Mouse (Mus musculus): ENCODE data around the gene P2ry12. TPM values are rescaled to one million over a fixed set of nuclear protein-coding genes. Genes with fewer than 3 reads are reported as not detected.

The P2ry12 gene
- total RNA-seq (2015; ENCODE audit: low replicate concordance) (3.3 and 4.2 TPM in 2 replicates), total RNA-seq (2017; ENCODE audit: low replicate concordance) (0.68 TPM in 1 of 2 replicates, not detected in the other)

GRCm38 (mm10) chr3:59262704-59263103, at the start of gene P2ry12:
Gene P2ry12, minus strand, starts transcription at chr3:59262871.
- no peak for ATAC-seq (replicated peaks; ENCODE audit: low FRiP score, poor library complexity, severe bottlenecking)

GRCm38 (mm10) chr3:59305518-59305917, 42.8 kb upstream of the P2ry12 start:
- no peak for ATAC-seq (replicated peaks; ENCODE audit: low FRiP score, poor library complexity, severe bottlenecking)

- ATAC-seq (replicated peaks; ENCODE audit: low FRiP score, poor library complexity, severe bottlenecking): no peak
Observed at GRCm38 (mm10) chr3:59304944-59305343, 42.3 kb upstream of the P2ry12 start.

GRCm38 (mm10) chr3:59297653-59298052, 35.0 kb upstream of the P2ry12 start:
- ATAC-seq (replicated peaks; ENCODE audit: low FRiP score, poor library complexity, severe bottlenecking): no peak

GRCm38 (mm10) chr3:59296563-59297130, 34.0 kb upstream of the P2ry12 start:
- no peak for ATAC-seq (replicated peaks; ENCODE audit: low FRiP score, poor library complexity, severe bottlenecking)

- ATAC-seq (replicated peaks; ENCODE audit: low FRiP score, poor library complexity, severe bottlenecking): no peak
Observed at GRCm38 (mm10) chr3:59295699-59296562, 33.3 kb upstream of the P2ry12 start.

- no peak for ATAC-seq (replicated peaks; ENCODE audit: low FRiP score, poor library complexity, severe bottlenecking)
Observed at GRCm38 (mm10) chr3:59293437-59294199, 30.9 kb upstream of the P2ry12 start.

- no peak for ATAC-seq (replicated peaks; ENCODE audit: low FRiP score, poor library complexity, severe bottlenecking)
Observed at GRCm38 (mm10) chr3:59290551-59290950, 27.9 kb upstream of the P2ry12 start.

- no peak for ATAC-seq (replicated peaks; ENCODE audit: low FRiP score, poor library complexity, severe bottlenecking)
Observed at GRCm38 (mm10) chr3:59278620-59279019, 15.9 kb upstream of the P2ry12 start.

- ATAC-seq (replicated peaks; ENCODE audit: low FRiP score, poor library complexity, severe bottlenecking): no peak
Observed at GRCm38 (mm10) chr3:59278254-59278533, 15.5 kb upstream of the P2ry12 start.

GRCm38 (mm10) chr3:59277502-59278253, 15.0 kb upstream of the P2ry12 start:
- ATAC-seq (replicated peaks; ENCODE audit: low FRiP score, poor library complexity, severe bottlenecking): no peak

GRCm38 (mm10) chr3:59270811-59271210, 8.1 kb upstream of the P2ry12 start:
- no peak for ATAC-seq (replicated peaks; ENCODE audit: low FRiP score, poor library complexity, severe bottlenecking)

GRCm38 (mm10) chr3:59263988-59264387, 1.3 kb upstream of the P2ry12 start:
- ATAC-seq (replicated peaks; ENCODE audit: low FRiP score, poor library complexity, severe bottlenecking): no peak

- ATAC-seq (replicated peaks; ENCODE audit: low FRiP score, poor library complexity, severe bottlenecking): no peak
Observed at GRCm38 (mm10) chr3:59263417-59263816, 746 bp upstream of the P2ry12 start.

GRCm38 (mm10) chr3:59261709-59262472, 780 bp downstream of the P2ry12 start:
- no peak for ATAC-seq (replicated peaks; ENCODE audit: low FRiP score, poor library complexity, severe bottlenecking)

- no peak for ATAC-seq (replicated peaks; ENCODE audit: low FRiP score, poor library complexity, severe bottlenecking)
Observed at GRCm38 (mm10) chr3:59260745-59261144, 1.9 kb downstream of the P2ry12 start.

GRCm38 (mm10) chr3:59257740-59258664, 4.7 kb downstream of the P2ry12 start:
- ATAC-seq (replicated peaks; ENCODE audit: low FRiP score, poor library complexity, severe bottlenecking): no peak

- ATAC-seq (replicated peaks; ENCODE audit: low FRiP score, poor library complexity, severe bottlenecking): no peak
Observed at GRCm38 (mm10) chr3:59250454-59250853, 12.2 kb downstream of the P2ry12 start.
